Mouse (Mus musculus) gastrocnemius, postnatal 36 days (tissue): ENCODE data around the gene Wrap53. TPM values are rescaled to one million over a fixed set of nuclear protein-coding genes. Genes with fewer than 3 reads are reported as not detected.
"Not testable (repeated sequence)": the region's sequence is repeated elsewhere in the genome, so short reads cannot be mapped to it uniquely, and the experiment has no call there.

Experiments
- DNase-seq, 2 experiments: peaks; one replicate each; pipeline ENCODE4 v3.0.0; 2022
- intact Hi-C: fragments of 180-260 bp; cut with DNase I; formaldehyde crosslinking; loops from one replicate; pipeline ENCODE4 v1.15.1; 2025
- total RNA-seq, 2 experiments: library from RNA; stranded (reverse); gene quantifications; 2 replicates each; pipeline ENCODE4 v1.2.3; 2021

Gene Wrap53
- total RNA-seq, 2 experiments from 2014 or later, result 2.6 to 2.8 TPM

GRCm38 (mm10) chr11:69543598-69543997 is 36.5 kb downstream of the Wrap53 start:
- intact Hi-C loops, result no loop called here
- DNase-seq, result no peak

GRCm38 (mm10) chr11:69541741-69542140 is 38.3 kb downstream of the Wrap53 start:
- DNase-seq, intact Hi-C loops: not testable (repeated sequence)

DNA sequence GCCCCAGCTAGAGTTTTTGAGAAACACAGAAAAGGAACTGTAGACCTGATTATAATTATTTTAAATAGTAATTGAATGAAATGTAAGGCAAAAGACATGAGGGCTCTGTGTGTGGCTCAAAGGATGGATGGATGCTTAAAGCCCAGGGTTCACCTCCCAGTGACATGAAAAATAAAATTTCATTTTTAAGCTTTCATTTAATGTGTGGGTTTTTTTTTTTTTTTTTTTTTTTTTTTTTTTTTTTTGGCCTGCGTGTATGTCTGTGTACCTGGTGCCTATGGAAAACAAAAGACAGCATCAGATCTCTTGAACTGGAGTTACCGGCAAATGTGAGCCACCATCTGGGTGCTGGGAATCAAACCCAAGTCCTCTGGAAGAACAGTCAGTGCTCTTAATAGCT is 39.4 kb downstream of the Wrap53 start:
- intact Hi-C loops, result no loop called here
- DNase-seq, result no peak

DNA sequence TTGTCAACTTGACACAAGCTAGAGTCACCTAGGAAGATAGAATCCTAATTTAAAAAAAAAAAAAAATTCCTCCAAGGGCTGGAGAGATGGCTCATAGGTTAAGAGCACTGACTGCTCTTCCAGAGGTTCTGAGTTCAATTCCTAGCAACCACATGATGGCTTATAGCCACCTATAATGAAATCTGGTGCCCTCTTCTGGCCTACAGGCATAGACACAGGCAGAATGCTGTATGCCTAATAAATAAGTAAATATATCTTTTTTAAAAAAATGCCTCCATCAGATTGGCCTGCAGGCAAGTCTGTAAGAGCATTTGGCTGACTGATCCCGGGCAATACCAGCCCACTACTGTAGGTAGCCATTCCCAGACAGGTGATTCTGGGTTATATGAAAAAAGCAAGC is 45.1 kb downstream of the Wrap53 start:
- no peak for DNase-seq
- intact Hi-C loops, result no loop called here

DNA sequence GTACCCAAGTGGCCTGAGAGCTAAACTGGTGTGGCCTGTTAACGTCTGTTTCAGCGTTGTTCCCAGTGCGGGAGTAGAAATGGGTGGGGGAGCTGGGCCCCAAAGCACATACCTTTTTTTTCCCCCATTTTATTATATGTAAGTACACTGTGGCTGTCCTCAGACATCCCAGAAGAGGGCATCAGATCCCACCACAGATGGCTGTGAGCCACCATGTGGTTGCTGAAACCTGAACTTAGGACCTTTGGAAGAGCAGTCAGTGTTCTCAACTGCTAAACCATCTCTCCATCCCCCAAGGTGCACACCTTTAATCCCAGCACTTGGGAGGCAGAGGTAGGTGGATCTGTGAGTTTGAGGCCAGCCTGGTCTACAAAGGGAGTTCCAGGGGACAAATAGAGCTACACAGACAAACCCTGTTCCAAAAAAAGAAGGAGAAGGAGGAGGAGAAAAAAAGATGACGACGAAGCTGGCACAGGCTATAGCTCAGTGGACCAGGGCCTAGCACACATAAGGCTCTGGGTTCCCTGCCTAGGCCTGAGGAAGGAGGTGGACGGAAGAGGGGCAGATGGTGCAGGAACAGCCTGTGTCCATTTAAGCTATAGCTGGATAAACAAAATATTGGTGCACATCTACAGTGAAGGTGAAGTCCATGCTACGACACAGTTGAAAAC is 47.4 kb downstream of the Wrap53 start:
- intact Hi-C loops, result no loop called here
- DNase-seq, result no peak

GRCm38 (mm10) chr11:69530755-69531154 is 49.3 kb downstream of the Wrap53 start:
- DNase-seq, intact Hi-C loops: not testable (repeated sequence)

- DNase-seq, intact Hi-C loops: not testable (repeated sequence)
Observed at GRCm38 (mm10) chr11:69530281-69530680, 49.8 kb downstream of the Wrap53 start.

DNA sequence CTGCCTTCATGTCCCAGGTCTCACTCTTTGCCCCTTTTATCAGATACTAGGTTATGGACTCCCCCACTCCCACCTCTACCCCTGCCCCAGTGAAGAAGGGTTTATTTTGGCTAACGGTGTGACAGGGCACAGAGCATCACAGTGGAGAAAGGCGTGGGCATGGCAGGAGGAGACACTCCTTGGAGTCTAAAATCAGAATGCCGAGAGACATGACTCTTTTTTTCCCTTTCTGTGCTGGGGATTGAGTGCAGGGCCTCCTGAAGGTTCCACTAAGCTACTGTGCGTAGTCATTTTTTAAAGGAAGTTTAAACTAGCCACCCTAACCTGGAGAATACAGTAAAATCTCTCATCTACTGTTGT is 52.0 kb downstream of the Wrap53 start:
- DNase-seq, result no peak
- intact Hi-C loops, result no loop called here

GRCm38 (mm10) chr11:69527098-69528030 is 52.7 kb downstream of the Wrap53 start:
- DNase-seq, result no peak
- intact Hi-C loops, result no loop called here

DNA sequence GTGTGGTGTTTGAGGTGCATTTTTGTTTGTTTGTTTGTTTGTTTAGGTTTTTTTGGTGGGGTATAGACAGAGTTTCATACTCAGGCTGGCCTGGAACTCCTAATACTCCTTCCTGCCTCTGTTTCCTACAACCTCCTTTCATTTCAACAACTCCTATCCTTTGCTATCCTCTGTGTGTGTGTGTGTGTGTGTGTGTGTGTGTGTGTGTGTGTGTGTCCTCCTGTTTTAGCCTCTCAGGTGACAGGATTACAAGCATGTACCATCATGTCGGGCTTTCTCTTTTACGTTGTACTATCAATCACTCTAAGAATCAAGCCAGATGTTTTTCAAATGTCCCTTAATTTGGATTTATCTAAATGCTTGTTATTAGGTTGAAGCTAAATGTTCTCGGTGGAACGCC is 53.4 kb downstream of the Wrap53 start:
- DNase-seq, result no peak
- intact Hi-C loops, result no loop called here

GRCm38 (mm10) chr11:69525661-69526060 is 54.4 kb downstream of the Wrap53 start:
- intact Hi-C loops, result no loop called here

GRCm38 (mm10) chr11:69523651-69524050 is 56.4 kb downstream of the Wrap53 start:
- intact Hi-C loops, result no loop called here
- no peak for DNase-seq

More at GRCm38 (mm10) chr11:69525661-69526060, 54.4 kb downstream of the Wrap53 start:
- no peak for DNase-seq

DNA sequence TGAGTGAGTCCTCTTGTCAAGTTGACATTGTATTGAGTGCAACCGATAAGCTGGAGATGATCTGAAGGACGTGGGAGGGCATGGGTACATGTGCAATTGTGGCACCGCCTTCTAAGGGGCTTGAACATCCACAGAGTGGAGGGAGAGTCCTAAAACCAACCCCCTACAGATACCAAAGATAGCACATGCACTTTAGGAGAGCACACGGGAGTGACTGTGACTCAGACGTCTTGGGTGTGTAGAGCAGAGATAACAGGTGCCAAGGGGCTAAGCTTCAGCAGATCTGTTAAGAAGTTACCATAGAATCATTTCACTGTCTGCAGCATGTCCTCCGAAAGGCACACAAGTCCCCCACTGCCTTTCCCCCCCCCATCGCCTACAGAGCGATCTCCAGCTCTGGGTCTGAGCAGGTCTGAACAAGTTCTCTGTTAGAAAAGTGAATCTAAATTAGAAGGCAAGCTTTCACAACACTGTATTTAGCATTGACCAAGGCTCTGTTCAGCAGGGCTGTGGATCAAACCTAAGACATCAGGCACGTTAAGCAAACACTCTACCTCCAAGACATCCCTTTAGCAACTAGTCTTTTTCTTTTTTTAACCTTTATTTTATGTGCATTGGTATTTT is 58.4 kb downstream of the Wrap53 start:
- intact Hi-C loops, result no loop called here
- no peak for DNase-seq

- intact Hi-C loops, result loop anchor here (5.0 kb wide), 1 partner anchor 83 kb away; no protein-coding TSS in a partner anchor
- no peak for DNase-seq
Observed at GRCm38 (mm10) chr11:69519976-69520375, 60.1 kb downstream of the Wrap53 start.

GRCm38 (mm10) chr11:69516661-69517060 is 63.4 kb downstream of the Wrap53 start:
- intact Hi-C loops, result loop anchor here (5.0 kb wide), 1 partner anchor 79 kb away; no protein-coding TSS in a partner anchor
- DNase-seq, result no peak

- intact Hi-C loops, result loop anchor here (5.0 kb wide), 1 partner anchor 79 kb away; no protein-coding TSS in a partner anchor
- DNase-seq, result no peak
Observed at GRCm38 (mm10) chr11:69516151-69516640, 63.9 kb downstream of the Wrap53 start.

DNA sequence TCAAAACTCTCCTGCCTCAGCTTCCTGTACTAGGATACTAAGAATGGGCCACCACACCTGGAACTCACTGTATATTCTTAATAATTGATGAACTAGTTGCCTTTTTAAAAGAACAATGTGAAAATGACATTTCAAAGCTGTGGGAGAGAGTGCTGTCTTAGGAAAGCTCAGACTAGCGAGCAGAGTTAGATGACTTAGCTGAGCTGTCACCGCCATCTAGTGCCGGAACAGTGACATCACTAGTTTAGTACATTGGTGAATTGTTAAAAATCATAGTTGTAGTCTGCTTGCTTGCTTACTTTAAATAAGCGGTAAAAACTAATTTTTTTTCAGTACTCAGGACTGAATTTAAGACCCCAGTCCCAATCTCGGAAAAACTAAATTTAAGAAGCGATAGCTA is 66.2 kb downstream of the Wrap53 start:
- intact Hi-C loops, result loop anchor here (2.0 to 5.0 kb wide), 2 partner anchors 113 to 242 kb away; no protein-coding TSS in a partner anchor
- DNase-seq, result peak in 1 of 2 experiments; percentile 47
